Mouse (Mus musculus) cerebral cortex, adult 2 months (tissue): ENCODE results near the gene Gimap8.

Experiments used
- WGBS: fragments of 180-500 bp; shearing (Covaris S2); methylation state at CpG from one replicate; pipeline ENCODE4 v1.1.7; 2018; 5-methylcytosine and 5-hydroxymethylcytosine counted together

The Gimap8 gene

DNA sequence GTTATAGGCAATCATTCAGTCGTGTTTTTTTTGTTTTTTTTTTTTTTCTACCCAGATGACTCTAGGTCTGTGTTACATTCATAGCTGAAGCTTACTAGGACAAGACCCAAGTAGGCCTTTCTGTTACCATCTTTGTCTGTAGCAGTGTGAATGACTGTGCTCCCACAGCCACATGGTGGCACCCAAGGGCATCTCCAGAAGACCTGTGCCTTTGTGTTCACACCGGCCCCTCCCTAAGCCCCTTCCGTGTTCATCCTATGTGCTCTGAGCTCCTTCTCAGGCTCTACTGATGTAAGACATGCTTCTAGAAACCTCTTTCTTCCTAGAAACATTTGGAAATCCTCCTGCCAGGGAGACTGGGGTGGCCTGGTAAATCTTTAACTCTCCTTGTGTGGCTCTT is at the start of gene Gimap8:
Gene Gimap8, plus strand, starts transcription at position 240 of the 400 bp plus-strand sequence.
- WGBS: 53% methylated on average over 3 of the region's 3 CpGs

DNA sequence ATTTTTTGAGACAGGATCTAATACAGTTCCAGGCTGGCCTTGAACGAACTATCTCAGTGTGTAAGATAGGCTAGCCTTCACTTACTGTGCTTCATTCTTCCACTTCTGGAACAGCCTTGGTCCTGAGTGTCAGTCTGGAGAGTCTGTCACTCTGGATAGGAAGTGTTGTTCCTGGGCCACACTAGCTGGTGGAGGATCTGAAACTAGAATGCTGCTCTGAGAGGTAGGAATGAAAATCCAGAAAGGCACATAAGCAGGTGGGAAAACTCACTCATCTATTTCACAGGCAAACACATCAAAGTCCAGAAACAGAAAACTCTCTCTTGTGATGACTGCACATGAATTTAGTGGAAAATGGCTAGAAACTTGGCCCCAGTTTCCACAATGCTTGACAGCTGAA is 46.4 kb upstream of the Gimap8 start:
- WGBS: 95% methylated on average over 1 of the region's 1 CpGs

GRCm38 (mm10) chr6:48601271-48602079 is 45.6 kb upstream of the Gimap8 start, which contains the start of gene Zfp775:
Gene Zfp775 (plus strand): TSS chr6:48602063.
- WGBS: 3% methylated on average over 42 of the region's 42 CpGs

GRCm38 (mm10) chr6:48602080-48602741 is 44.8 kb upstream of the Gimap8 start:
- WGBS: under 1% methylated on average over 28 of the region's 28 CpGs

DNA sequence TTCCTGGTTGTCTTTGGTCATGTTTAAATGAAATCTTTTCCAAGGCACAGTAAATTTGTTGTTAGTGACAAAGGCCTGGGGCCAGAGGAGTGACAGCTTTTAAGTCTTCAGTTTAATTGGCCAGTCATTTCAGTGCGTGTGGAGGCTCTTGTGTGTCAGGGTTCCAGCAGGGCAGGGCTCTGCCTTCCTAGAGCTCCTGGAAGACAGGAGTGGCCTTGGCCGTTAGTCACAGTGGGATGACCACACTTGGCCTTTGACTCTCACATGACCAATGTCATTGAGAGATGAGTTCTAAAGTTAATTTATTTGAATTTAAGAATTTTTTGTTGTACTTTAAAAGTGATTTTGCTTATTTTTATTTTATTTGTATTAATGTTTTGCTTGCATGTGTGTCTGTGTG is 38.9 kb upstream of the Gimap8 start:
- 89% methylated on average over 2 of the region's 2 CpGs for WGBS

DNA sequence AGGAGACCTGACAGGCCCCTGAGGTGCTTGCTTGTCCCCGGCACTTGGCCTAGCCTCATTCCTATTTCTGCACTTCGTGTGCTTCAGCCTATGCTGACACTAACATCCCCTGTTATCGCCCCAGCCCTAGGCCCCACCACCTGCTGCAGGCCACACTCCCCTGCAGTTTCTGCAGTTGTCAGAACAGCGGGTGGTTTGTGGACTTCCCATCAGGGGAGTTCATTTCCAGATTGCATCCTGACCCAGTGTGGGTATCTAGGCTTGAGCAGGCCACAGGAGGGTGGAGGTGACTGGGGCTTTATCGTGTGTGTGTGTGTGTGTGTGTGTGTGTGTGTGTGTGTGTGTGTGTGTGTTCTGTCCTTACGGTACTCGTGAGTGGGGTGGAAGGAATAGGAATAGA is 37.5 kb upstream of the Gimap8 start:
- 77% methylated on average over 7 of the region's 7 CpGs for WGBS

- WGBS: 82% methylated on average over 3 of the region's 3 CpGs
These were observed 36.4 kb upstream of the Gimap8 start for GRCm38 (mm10) chr6:48610657-48611056.

GRCm38 (mm10) chr6:48613464-48613863 is 33.6 kb upstream of the Gimap8 start:
- 96% methylated on average over 4 of the region's 4 CpGs for WGBS

- WGBS: 96% methylated on average over 5 of the region's 5 CpGs
These were observed 32.3 kb upstream of the Gimap8 start for GRCm38 (mm10) chr6:48614756-48615155.

- WGBS: 96% methylated on average over 30 of the region's 30 CpGs
These were observed 27.0 kb upstream of the Gimap8 start for GRCm38 (mm10) chr6:48620031-48620430.

DNA sequence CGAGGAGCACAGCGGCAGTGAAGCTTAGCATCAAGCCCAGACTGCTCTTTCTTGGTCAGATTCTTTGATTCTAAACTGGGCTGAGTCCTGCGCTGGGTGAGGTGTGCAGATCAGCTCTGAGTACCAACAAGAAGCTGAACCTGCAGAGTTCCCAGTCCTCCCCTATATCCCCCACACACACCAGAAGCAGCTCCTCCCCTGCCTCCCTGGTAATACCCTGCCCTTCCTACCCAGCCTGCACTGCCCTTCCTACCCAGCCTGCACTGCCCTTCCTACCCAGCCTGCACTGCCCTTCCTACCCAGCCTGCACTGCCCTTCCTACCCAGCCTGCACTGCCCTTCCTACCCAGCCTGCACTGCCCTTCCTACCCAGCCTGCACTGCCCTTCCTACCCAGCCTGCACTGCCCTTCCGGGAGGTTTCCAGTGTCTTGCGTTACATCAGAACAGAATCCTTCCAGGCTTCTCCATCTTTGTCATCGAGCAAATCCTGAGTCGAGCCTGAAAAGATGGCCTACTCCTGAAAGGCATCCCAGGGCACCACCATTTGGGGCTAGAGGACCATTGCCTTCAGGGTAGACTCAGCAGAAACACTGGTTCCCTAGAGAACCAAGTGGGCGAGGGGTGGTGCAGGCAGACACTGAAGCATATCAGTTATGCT is 24.7 kb upstream of the Gimap8 start:
- WGBS: 92% methylated on average over 8 of the region's 8 CpGs

DNA sequence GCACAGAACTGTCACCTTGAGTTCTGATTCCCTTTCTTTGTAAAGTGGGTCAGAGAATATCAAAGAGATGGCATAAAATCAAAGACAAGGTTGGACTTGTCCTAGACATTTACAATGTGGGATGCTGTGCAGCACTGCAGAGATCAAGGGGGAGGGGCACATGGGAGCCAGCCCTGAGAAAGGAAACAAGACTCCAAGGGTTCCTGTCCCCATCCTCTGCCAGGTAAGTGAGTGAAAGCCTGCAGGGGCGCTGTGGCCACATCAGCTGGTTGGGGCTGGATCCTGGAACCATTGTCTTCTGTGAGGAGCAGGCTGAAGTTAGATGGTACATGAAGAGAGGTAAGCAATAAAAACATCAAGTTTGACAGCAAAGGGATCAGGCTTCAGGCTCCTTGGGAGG is 23.6 kb upstream of the Gimap8 start:
- WGBS: 60% methylated on average over 1 of the region's 1 CpGs

DNA sequence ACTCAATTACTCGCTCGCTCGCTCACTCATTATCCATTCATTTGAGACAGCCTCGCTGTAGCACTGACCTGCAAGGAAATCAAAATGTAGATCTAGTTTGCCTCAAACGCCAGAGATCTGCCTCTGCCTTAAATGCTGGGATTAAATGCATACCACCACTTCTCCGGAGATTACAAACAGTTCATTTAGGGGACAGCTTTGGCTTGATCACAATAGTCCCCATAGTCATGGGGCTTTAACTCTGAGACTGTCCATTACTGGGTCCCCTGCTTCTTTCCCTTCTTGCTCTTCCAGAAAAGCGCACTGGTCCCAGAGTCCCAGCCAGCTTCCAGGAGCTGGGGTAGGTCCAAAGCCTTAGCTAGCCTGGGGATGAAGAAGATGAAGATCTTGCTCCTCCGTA is 20.6 kb upstream of the Gimap8 start, which contains the start of gene AI854703:
Gene AI854703, plus strand, starts transcription at position 301 of the 400 bp plus-strand sequence.
- WGBS: 42% methylated on average over 8 of the region's 8 CpGs

GRCm38 (mm10) chr6:48626984-48627383 is 20.1 kb upstream of the Gimap8 start:
- 2% methylated on average over 32 of the region's 32 CpGs for WGBS

GRCm38 (mm10) chr6:48627511-48627924 is 19.5 kb upstream of the Gimap8 start:
- WGBS: 2% methylated on average over 7 of the region's 7 CpGs

GRCm38 (mm10) chr6:48628377-48628776 is 18.7 kb upstream of the Gimap8 start:
- 79% methylated on average over 3 of the region's 3 CpGs for WGBS

DNA sequence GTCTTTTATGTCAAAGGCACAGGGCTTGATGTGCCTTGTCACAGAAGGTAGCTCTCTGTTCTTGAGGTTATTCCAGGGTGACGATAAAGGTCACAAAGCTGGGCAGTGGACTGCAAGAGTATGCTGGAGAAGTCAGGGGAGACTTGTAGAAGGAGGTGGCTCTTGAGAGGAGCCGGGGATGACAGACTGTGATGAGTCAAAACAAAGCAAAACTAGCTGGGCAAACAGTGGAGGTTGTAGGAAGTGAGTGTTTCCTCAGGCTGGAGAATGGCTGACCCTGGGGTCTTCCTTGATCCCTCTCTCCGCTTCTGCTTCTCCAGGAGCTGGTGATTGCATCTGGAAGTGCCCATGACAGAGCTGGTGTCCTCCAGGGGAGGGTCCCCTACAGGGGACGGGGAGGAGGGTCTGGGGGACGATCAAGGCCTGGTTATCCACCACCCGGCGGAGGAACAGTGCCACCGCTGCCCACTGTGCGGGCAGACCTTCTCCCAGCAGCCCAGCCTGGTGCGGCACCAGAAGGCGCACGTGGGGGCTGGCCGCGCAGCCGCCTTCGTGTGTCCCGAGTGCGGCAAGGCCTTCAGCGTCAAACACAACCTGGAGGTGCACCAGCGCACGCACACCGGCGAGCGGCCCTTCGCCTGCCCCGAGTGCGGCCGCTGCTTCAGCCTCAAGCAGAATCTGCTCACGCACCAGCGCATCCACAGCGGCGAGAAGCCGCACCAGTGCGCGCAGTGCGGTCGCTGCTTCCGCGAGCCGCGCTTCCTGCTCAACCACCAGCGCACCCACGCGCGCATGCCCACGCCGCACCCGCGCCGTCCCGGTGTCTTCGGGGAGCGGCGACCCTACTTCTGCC is 18.0 kb upstream of the Gimap8 start:
- WGBS: 17% methylated on average over 54 of the region's 54 CpGs

- WGBS: 11% methylated on average over 13 of the region's 13 CpGs
These were observed 17.4 kb upstream of the Gimap8 start for GRCm38 (mm10) chr6:48629661-48630034.

DNA sequence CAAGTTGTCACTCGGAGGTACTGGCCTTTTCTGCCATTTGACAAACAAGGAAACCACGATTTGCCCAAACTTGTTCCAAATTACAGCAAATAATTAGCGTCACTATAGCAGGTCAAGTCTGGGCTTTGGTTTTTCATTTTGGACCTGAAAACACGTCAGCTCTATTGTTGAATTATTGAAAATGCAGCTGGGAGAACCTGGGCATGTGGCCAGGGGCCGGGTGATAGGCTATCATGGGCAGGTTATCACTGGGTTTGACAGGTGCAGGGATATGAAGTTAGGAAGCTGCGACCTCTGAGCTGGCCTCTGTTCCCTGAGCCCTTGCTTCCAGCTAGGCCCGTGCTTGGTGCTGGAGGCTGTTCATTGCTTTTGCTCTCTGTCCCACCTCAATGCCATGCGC is 16.2 kb upstream of the Gimap8 start:
- WGBS: 92% methylated on average over 8 of the region's 8 CpGs

DNA sequence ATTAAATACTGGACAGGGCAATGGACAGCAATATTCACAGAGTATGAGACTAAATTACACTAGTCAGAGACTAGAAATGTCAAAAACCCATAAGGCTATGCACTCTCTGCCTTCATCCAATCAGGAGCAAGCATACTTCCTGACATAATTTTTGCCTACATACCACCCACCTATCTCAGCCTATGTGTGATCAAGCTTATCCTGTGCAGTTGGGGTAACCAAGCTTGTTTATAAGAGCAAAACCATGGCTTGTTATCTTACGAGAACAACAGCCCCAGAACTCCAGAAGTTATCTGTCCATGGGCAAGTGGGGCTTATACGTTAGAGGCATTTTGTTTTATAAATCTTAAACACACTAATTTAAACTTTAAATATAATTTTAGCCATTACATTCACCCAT is 11.9 kb upstream of the Gimap8 start:
- WGBS: 88% methylated on average over 2 of the region's 2 CpGs

GRCm38 (mm10) chr6:48636515-48636914 is 10.5 kb upstream of the Gimap8 start:
- 72% methylated on average over 6 of the region's 6 CpGs for WGBS
